Mouse (Mus musculus) stomach, embryonic 15.5 days (tissue): ENCODE data around the gene Stat5a. TPM values are rescaled to one million over a fixed set of nuclear protein-coding genes. Genes with fewer than 3 reads are reported as not detected.

Source experiments
- ATAC-seq: fragments of 200-750 bp; cut with Nextera tagmentation; 2 replicates; pipeline ENCODE4 v1.8.0; 2017; ENCODE audit warnings: low read depth, moderate number of reproducible peaks, moderate TSS enrichment; ENCODE audit not compliant: insufficient read depth, low FRiP score
- H3K27ac ChIP-seq: fragments of 300-500 bp; sonication (generic); 2 replicates; pipeline ENCODE4 v1.5.1; 2015; ENCODE audit warnings: mild to moderate bottlenecking, inconsistent platforms
- H3K27me3 ChIP-seq: fragments of 300-500 bp; sonication (generic); replicated peaks from 2 replicates; pipeline ENCODE4 v1.6.1; 2015; ENCODE audit warnings: inconsistent platforms
- H3K36me3 ChIP-seq: fragments of 300-500 bp; sonication (generic); 2 replicates; pipeline ENCODE4 v1.6.1; 2015; ENCODE audit warnings: inconsistent platforms
- H3K4me1 ChIP-seq: fragments of 300-500 bp; sonication (generic); 2 replicates; pipeline ENCODE4 v1.6.1; 2015; ENCODE audit warnings: inconsistent platforms
- H3K4me2 ChIP-seq: fragments of 300-500 bp; sonication (generic); 2 replicates; pipeline ENCODE4 v1.6.1; 2015; ENCODE audit warnings: mild to moderate bottlenecking, inconsistent platforms
- H3K4me3 ChIP-seq: fragments of 300-500 bp; sonication (generic); replicated peaks from 2 replicates; pipeline ENCODE4 v1.5.1; 2015; ENCODE audit warnings: inconsistent platforms
- H3K9ac ChIP-seq: fragments of 300-500 bp; sonication (generic); 2 replicates; pipeline ENCODE4 v1.6.1; 2015; ENCODE audit warnings: inconsistent platforms
- H3K9me3 ChIP-seq: fragments of 300-500 bp; sonication (generic); 2 replicates; pipeline ENCODE4 v1.6.1; 2016; ENCODE audit warnings: inconsistent platforms
- WGBS: fragments of 180-500 bp; shearing (Covaris S2); methylation state at CpG from one replicate; pipeline ENCODE4 v1.1.7; 2015; 5-methylcytosine and 5-hydroxymethylcytosine counted together
- polyA plus RNA-seq: library from polyadenylated mRNA; unstranded; fragments of >200 nt; fragmentation: Nextera tagmentation; extraction: Ambion mirVana; gene quantifications from 2 replicates; pipeline ENCODE4 v1.2.1, GENCODE M21; 2015

The Stat5a gene
- polyA plus RNA-seq, 1 experiment from 2014 or later = 9.5 TPM

DNA sequence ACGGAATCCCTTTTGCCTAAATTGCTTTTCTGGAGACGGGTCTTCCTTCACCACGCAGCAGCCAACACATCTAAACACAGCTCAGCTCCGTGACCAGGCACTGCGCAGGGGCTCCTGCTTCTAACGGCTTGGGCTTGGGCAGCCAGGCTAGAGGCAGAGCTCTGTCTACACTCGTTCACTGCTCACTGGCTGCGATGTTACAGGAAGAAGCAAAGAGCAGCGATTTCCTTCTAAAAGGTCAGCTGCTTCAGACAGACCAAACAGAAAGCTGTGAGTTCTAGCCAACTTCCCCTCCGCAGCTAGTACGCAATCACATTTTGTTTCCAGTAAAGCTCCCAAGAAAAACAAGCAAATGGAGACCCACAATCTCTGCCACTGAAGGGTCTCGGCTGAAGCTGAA is 36.8 kb upstream of the Stat5a start:
- 58% methylated on average over 12 of the region's 12 CpGs for WGBS
- no peak overlapping the region for H3K9ac ChIP-seq
- H3K4me3 ChIP-seq = no peak overlapping the region
- no peak overlapping the region for H3K27ac ChIP-seq
- H3K27me3 ChIP-seq = no peaks in the 10 kb centered on the region
- H3K4me1 ChIP-seq = no peaks in the 10 kb centered on the region; the same call in 1 of the 2 replicates
- no peak overlapping the region for H3K4me2 ChIP-seq
- H3K36me3 ChIP-seq = no peaks in the 10 kb centered on the region
- no peak for ATAC-seq
- H3K9me3 ChIP-seq = no peaks in the 10 kb centered on the region

DNA sequence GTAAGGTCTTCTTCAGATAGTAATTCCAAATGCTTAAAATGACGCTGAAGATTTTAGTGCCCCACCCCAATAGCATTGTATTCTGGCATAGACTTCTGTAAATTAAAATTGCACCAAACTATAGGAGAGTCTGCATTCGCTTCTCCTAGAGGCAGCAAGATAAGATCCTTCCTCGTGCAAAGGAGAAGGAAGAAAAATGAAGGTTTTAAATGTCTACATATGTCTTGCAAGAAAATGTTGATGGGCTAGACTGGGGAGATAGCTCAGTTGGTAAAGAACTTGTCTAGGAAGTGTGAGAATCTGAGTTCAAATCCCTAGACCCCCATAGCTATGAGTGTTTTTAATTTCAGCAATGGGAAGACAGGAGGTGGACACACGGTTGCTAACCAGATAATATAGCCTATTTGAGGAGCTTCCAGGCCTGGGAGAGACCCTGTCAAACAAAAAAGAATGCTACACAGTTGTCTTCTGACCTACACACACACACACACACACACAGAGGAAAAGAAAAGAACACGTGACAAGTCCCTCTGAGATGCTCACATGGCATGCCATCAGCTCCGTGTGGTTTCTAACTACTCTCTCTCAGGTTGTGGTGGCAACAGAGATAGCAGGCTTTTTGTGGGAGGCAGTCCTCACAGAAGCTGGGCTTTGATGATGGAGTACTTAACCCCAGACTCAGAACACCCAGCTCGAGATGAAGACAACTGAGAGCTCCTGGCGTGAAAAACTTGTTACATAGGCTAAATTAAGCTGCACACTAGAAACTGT is 35.4 kb upstream of the Stat5a start:
- 67% methylated on average over 8 of the region's 8 CpGs for WGBS
- no peak overlapping the region for H3K9ac ChIP-seq
- no peaks in the 10 kb centered on the region for H3K4me1 ChIP-seq
- H3K9me3 ChIP-seq = no peaks in the 10 kb centered on the region
- no peak overlapping the region for H3K4me2 ChIP-seq
- ATAC-seq = no peak
- no peak overlapping the region for H3K4me3 ChIP-seq
- no peak overlapping the region for H3K27ac ChIP-seq
- no peaks in the 10 kb centered on the region for H3K36me3 ChIP-seq
- no peaks in the 10 kb centered on the region for H3K27me3 ChIP-seq

DNA sequence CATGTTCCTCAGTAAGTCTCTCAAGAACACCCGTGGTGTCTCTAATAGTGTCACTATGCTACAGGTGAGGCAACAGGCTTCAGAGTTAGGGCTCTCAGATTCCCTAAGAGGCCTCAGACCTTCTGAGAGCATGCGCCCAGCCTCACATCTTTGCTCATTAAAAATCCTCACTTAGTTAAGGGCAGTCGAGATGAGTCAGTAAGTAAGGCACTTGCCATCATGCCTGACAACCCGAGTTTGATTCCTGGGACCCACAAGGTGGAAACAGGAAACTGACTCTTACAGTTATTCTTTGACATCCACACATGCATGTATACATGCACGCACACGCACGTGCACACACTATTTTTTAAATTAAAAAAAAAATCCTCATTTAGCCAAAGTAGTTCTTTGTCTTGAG is 34.7 kb upstream of the Stat5a start:
- H3K4me2 ChIP-seq = no peak overlapping the region
- ATAC-seq = no peak
- H3K27ac ChIP-seq = no peak overlapping the region
- no peaks in the 10 kb centered on the region for H3K27me3 ChIP-seq
- no peaks in the 10 kb centered on the region for H3K36me3 ChIP-seq
- no peaks in the 10 kb centered on the region for H3K9me3 ChIP-seq
- no peaks in the 10 kb centered on the region for H3K4me1 ChIP-seq
- H3K9ac ChIP-seq = no peak overlapping the region
- 83% methylated on average over 7 of the region's 7 CpGs for WGBS
- H3K4me3 ChIP-seq = no peak overlapping the region

DNA sequence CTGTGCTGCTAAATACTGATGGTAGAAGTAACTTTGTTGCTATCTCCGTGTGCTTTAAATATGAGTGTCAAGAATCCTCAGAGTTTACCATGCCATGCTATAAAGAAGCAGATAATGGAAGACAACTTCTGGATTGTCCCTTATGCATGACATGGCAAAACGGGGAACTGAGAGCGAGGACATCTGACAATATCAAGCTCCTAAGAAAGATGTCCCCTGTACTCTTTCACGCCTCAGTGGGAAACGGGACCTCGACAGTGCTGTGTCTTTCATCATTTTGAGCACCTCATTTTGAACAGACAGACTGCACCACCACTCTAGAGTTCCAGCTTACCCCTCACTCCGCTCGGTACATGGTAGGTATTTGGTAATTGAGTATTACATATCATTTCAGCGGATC is 33.7 kb upstream of the Stat5a start:
- Histone ChIP-seq H3K4me3 (no peak overlapping the region), H3K4me1 (no peaks in the 10 kb centered on the region), H3K27ac (no peak overlapping the region), H3K4me2 (no peak overlapping the region), H3K36me3 (no peaks in the 10 kb centered on the region), H3K27me3 (no peaks in the 10 kb centered on the region), H3K9me3 (no peaks in the 10 kb centered on the region), H3K9ac (no peak overlapping the region)
- 82% methylated on average over 9 of the region's 9 CpGs for WGBS
- no peak for ATAC-seq

DNA sequence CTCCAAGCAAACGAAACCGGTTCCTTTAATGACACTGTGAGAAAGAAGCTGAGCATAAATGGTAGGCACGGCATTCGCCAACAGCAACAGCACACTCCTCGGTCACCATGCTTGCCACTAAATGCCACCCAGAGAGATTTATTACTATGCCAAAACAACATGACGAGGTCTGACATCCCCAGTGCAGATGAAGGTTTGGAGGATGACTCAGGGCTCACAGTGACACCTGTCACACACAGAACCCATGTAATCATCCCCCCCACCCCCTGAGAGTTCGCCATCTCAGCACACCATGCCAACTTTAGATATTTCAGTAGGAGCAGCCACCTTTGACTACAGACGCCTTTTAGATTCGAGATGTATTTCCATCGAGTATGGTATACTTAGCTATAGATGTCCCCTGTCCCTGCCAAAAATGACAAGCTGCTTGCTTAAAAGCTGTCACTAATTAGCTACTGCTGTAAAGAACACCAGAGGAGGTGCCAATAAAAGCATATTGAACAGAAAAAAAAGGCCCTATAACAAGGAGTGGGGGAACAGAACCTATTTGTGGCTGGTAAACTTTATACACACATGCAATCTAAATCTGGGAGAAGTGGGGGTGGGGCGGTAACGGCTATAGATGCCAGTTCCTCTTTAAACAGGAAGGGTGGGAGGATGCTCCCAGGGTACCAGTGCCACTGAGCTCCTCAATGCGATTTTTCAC is 32.8 kb upstream of the Stat5a start:
- Histone ChIP-seq H3K4me3 (no peak overlapping the region), H3K9me3 (no peaks in the 10 kb centered on the region), H3K27me3 (no peaks in the 10 kb centered on the region), H3K9ac (no peak overlapping the region), H3K4me2 (no peak overlapping the region), H3K4me1 (no peaks in the 10 kb centered on the region), H3K27ac (no peak overlapping the region), H3K36me3 (no peaks in the 10 kb centered on the region)
- ATAC-seq = no peak
- WGBS = 78% methylated on average over 13 of the region's 13 CpGs

DNA sequence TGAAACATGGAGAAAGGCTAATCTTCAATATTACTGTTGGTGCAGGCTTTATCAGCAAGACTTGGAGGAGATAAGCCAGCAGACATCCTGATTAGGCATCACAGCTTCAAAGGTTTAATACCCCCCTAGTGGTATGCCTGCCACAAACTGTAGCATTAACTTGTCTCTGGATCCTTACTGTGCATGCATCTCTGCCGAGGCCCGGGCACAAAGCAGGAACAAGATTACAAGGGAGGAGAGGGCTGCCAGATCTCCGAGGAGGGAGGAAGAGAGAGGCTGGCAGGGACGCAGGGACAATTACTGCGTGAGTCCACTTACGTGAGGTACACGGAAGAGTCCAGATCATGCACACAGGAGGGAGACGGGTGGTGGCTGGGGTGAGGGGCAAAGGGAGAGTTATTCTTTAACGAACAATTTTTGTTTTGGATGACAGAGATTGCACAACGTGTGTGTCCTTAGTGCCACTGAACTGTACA is 30.4 kb upstream of the Stat5a start:
- no peak overlapping the region for H3K4me2 ChIP-seq
- 60% methylated on average over 10 of the region's 10 CpGs for WGBS
- no peak for ATAC-seq

DNA sequence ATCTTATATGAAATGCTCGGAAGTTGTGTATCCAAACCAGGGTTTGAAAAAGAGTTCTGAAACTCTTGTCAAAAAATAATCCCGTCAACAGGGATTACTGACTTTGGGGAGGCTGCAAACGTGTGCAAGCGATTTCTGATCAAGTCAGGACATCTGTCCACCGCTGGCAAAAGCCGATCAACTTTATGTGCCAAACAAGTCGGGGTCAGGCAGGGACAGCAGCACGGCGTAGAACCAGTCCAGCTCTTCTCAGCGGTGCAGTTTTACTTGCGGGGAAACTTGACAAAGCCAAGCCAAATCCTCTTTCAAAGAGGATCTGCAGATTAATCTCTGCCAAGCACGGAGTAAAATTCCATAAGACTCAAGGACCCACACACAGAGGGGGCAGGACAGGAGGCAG is 29.5 kb upstream of the Stat5a start:
- no peak overlapping the region for H3K4me3 ChIP-seq
- no peaks in the 10 kb centered on the region for H3K36me3 ChIP-seq
- H3K9me3 ChIP-seq = no peaks in the 10 kb centered on the region
- no peak overlapping the region for H3K27ac ChIP-seq
- peaks cover 6% of the 10 kb centered on the region; the same call in 1 of the 2 replicates for H3K4me1 ChIP-seq
- no peak overlapping the region for H3K4me2 ChIP-seq
- no peaks in the 10 kb centered on the region for H3K27me3 ChIP-seq
- no peak for ATAC-seq
- WGBS = 75% methylated on average over 12 of the region's 12 CpGs
- H3K9ac ChIP-seq = no peak overlapping the region

More for the DNA sequence above, 30.4 kb upstream of the Stat5a start:
- Histone ChIP-seq H3K4me3 (no peak overlapping the region), H3K9me3 (no peaks in the 10 kb centered on the region), H3K27me3 (no peaks in the 10 kb centered on the region), H3K9ac (no peak overlapping the region), H3K36me3 (no peaks in the 10 kb centered on the region), H3K4me1 (peaks cover 6% of the 10 kb centered on the region; the same call in 1 of the 2 replicates), H3K27ac (no peak overlapping the region)

DNA sequence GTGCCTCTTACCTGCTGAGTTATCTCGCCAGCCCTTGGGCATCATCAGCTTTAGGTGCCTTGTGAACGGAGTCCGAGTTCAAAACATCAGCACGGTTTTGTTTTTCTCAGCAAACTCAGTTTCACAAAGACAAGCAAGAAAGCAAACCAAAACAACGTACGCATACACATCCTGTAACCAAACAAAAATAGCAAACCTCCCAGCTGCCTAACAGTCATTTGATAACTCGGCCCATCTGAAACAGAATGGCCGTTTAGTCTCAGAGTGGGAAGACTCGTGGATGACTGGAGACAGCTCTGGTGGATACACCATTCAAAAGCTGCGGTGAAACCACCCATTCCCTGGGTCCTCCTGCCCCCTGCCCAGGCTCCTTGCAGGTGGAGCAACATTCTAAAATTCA is 27.8 kb upstream of the Stat5a start:
- H3K4me1 ChIP-seq = peaks cover 6% of the 10 kb centered on the region; the same call in 1 of the 2 replicates
- 80% methylated on average over 10 of the region's 10 CpGs for WGBS
- no peak overlapping the region for H3K27ac ChIP-seq

DNA sequence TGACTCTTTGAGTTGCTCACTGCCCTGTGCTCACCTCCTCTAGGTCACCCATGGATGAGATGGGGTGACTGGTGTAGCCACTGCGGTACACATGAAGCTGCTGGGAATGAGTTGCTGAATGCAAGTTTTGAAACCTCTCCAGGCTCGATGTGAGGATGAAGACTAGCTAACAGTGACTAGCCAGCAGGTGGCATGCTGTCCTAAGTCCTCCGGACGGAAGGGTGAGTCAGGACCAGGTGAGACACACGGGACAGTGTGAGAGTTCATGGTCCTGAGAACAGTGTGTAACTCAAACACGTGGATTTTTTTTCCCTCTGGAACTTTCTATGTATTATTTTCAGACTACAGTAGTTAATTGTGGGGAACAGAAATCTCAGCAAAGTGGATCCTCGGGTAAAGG is 25.7 kb upstream of the Stat5a start:
- Histone ChIP-seq H3K4me3 (no peak overlapping the region), H3K4me2 (no peak overlapping the region), H3K36me3 (no peaks in the 10 kb centered on the region), H3K4me1 (peaks cover 6% of the 10 kb centered on the region; the same call in 1 of the 2 replicates), H3K27me3 (no peaks in the 10 kb centered on the region), H3K27ac (no peak overlapping the region), H3K9me3 (no peaks in the 10 kb centered on the region), H3K9ac (no peak overlapping the region)
- 61% methylated on average over 7 of the region's 7 CpGs for WGBS
- no peak for ATAC-seq

More for the DNA sequence above, 27.8 kb upstream of the Stat5a start:
- no peak for ATAC-seq
- H3K9ac ChIP-seq = no peak overlapping the region
- no peak overlapping the region for H3K4me2 ChIP-seq
- no peaks in the 10 kb centered on the region for H3K27me3 ChIP-seq
- no peaks in the 10 kb centered on the region for H3K9me3 ChIP-seq
- no peak overlapping the region for H3K4me3 ChIP-seq
- H3K36me3 ChIP-seq = no peaks in the 10 kb centered on the region

DNA sequence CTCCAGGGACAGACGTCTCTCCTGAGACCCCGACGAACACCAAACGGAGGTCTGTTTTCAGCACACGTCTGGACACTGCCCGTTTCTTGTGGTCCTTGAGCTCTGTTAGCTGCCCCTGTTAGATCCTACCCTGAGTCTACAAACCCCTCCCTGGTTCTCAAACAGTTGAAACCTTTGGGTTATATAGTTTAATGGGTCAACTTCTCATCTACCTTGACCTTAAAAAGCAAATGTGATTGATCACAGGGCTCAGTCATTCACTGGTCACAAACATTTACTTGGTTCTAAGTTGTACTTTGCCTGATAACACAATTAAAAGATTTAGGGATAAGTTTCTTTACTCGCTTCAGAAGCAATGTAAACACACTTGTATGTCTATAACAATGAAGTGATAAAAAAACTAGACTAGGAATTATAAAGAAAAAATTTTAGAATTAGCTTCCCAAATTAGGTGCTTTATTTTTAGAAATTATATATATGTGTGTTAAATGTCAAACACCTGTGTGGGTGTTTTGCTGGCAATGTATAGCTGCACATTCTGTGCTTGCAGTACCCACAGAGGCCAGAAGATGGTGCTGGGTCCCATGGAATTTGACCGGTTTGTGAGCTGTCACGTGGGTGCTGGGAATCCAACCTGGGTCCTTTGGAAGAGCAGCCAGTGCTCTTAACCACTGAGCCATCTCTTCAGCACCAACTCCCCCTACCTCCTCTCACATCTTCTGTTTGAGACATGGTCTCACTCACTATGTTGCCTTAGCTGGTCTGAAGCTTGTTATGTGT is 22.0 kb upstream of the Stat5a start:
- Histone ChIP-seq H3K9me3 (no peaks in the 10 kb centered on the region), H3K27ac (no peak overlapping the region), H3K27me3 (no peaks in the 10 kb centered on the region), H3K9ac (no peak overlapping the region), H3K4me2 (no peak overlapping the region), H3K36me3 (no peaks in the 10 kb centered on the region), H3K4me3 (no peak overlapping the region), H3K4me1 (peaks cover 6% of the 10 kb centered on the region; the same call in 1 of the 2 replicates)
- 67% methylated on average over 9 of the region's 9 CpGs for WGBS
- ATAC-seq = peak; percentile 66; the same call in 1 of the 2 replicates

DNA sequence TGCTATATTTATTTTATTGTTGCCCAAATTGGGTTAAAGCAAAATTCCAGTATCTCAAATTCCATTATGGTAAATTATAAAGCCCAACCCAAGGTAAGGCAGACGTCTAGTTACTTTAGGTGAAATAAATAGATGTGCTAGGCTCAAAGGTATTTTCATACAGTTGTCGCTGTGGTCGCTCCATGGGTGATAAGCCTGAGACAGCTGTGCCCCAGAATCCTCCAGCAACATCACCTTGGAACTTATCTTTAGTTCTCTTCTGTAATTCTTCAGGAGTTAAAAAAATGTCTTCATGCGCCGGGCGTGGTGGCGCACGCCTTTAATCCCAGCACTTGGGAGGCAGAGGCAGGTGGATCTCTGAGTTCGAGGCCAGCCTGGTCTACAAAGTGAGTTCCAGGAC is 20.3 kb upstream of the Stat5a start:
- Histone ChIP-seq H3K27ac (no peak overlapping the region), H3K4me1 (no peaks in the 10 kb centered on the region), H3K4me3 (no peak overlapping the region), H3K27me3 (no peaks in the 10 kb centered on the region), H3K9ac (no peak overlapping the region), H3K36me3 (no peaks in the 10 kb centered on the region), H3K9me3 (no peaks in the 10 kb centered on the region), H3K4me2 (no peak overlapping the region)
- no peak for ATAC-seq
- WGBS = 89% methylated on average over 9 of the region's 9 CpGs

DNA sequence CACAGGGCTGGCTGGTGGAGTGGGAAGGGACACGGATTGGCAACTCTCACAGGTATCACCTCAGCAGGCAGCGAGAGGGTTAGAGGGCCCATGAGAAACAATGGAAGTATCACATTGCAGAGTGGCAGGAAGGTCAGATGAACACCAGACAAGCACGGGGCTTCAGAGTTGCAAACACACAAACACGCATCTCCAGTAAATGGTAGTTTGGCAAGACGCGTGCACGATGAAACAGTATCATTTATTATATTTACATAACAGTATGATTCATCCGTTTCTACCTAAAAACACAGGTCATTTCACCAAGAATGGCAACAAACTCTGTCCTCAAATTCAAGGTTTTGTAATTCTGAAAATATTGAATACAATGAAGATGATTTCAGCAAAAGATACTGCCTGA is 19.6 kb upstream of the Stat5a start:
- Histone ChIP-seq H3K9me3 (no peaks in the 10 kb centered on the region), H3K9ac (no peak overlapping the region), H3K36me3 (no peaks in the 10 kb centered on the region), H3K4me3 (no peak overlapping the region), H3K4me2 (no peak overlapping the region), H3K4me1 (no peaks in the 10 kb centered on the region), H3K27me3 (no peaks in the 10 kb centered on the region), H3K27ac (no peak overlapping the region)
- 65% methylated on average over 8 of the region's 8 CpGs for WGBS
- ATAC-seq = no peak
